Mouse (Mus musculus): ENCODE results near the gene Pcbp3. TPM values are rescaled to one million over a fixed set of nuclear protein-coding genes. Genes with fewer than 3 reads are reported as not detected.
A peak's percentile ranks its signal among the peaks of the same experiment; 100 is the strongest.

Gene Pcbp3
- polyA plus RNA-seq, 1 experiment from 2014 or later = 146 TPM

- Histone ChIP-seq H3K27me3 (no peaks in the 10 kb centered on the region), H3K4me1 (replicated peaks) (peaks cover 21% of the 10 kb centered on the region), H3K27ac (replicated peaks) (no peak overlapping the region), H3K9ac (no peak overlapping the region), H3K9me3 (no peaks in the 10 kb centered on the region), H3K4me2 (no peak overlapping the region), H3K4me3 (no peak overlapping the region), H3K36me3 (no peaks in the 10 kb centered on the region)
- no peak for ATAC-seq (ENCODE audit: low read depth)
- WGBS = 90% methylated on average over 5 of the region's 5 CpGs
Measured at GRCm38 (mm10) chr10:76874879-76875278, 86.8 kb downstream of the Pcbp3 start.

GRCm38 (mm10) chr10:76874398-76874797 lies 87.3 kb downstream of the Pcbp3 start:
- WGBS = 89% methylated on average over 1 of the region's 1 CpGs
- H3K27ac ChIP-seq (replicated peaks) = peak overlapping the region; percentile 62

GRCm38 (mm10) chr10:76873948-76874347 lies 87.7 kb downstream of the Pcbp3 start:
- Histone ChIP-seq H3K4me1 (replicated peaks) (peaks cover 21% of the 10 kb centered on the region), H3K9ac (no peak overlapping the region), H3K27ac (replicated peaks) (peak overlapping the region; percentile 62), H3K4me3 (no peak overlapping the region), H3K27me3 (no peaks in the 10 kb centered on the region), H3K4me2 (no peak overlapping the region), H3K36me3 (no peaks in the 10 kb centered on the region), H3K9me3 (no peaks in the 10 kb centered on the region)
- ATAC-seq (ENCODE audit: low read depth) = no peak
- WGBS = 64% methylated on average over 10 of the region's 10 CpGs

More at GRCm38 (mm10) chr10:76874398-76874797, 87.3 kb downstream of the Pcbp3 start:
- peaks cover 21% of the 10 kb centered on the region for H3K4me1 ChIP-seq (replicated peaks)
- H3K4me2 ChIP-seq = no peak overlapping the region
- no peaks in the 10 kb centered on the region for H3K9me3 ChIP-seq
- no peaks in the 10 kb centered on the region for H3K27me3 ChIP-seq
- H3K9ac ChIP-seq = no peak overlapping the region
- ATAC-seq (ENCODE audit: low read depth) = no peak
- no peaks in the 10 kb centered on the region for H3K36me3 ChIP-seq
- no peak overlapping the region for H3K4me3 ChIP-seq

GRCm38 (mm10) chr10:76872736-76873135 lies 89.0 kb downstream of the Pcbp3 start:
- 88% methylated on average over 8 of the region's 8 CpGs for WGBS
- ATAC-seq (ENCODE audit: low read depth) = no peak

GRCm38 (mm10) chr10:76865936-76866335 lies 95.8 kb downstream of the Pcbp3 start:
- Histone ChIP-seq H3K4me3 (no peak overlapping the region), H3K4me1 (replicated peaks) (0 out of 2 replicates have a peak, but pooled peaks cover 8% of the 10 kb centered on the region), H3K27ac (replicated peaks) (no peak overlapping the region), H3K36me3 (no peaks in the 10 kb centered on the region), H3K9me3 (no peaks in the 10 kb centered on the region), H3K27me3 (no peaks in the 10 kb centered on the region), H3K4me2 (no peak overlapping the region), H3K9ac (no peak overlapping the region)
- ATAC-seq (ENCODE audit: low read depth) = no peak

More at GRCm38 (mm10) chr10:76872736-76873135, 89.0 kb downstream of the Pcbp3 start:
- Histone ChIP-seq H3K27me3 (no peaks in the 10 kb centered on the region), H3K4me3 (no peak overlapping the region), H3K36me3 (no peaks in the 10 kb centered on the region), H3K27ac (replicated peaks) (no peak overlapping the region), H3K9me3 (no peaks in the 10 kb centered on the region), H3K4me1 (replicated peaks) (peaks cover 21% of the 10 kb centered on the region), H3K9ac (no peak overlapping the region), H3K4me2 (no peak overlapping the region)

GRCm38 (mm10) chr10:76860998-76861397 lies 100.7 kb downstream of the Pcbp3 start:
- 71% methylated on average over 3 of the region's 3 CpGs for WGBS

GRCm38 (mm10) chr10:76859355-76860127 lies 102.1 kb downstream of the Pcbp3 start:
- H3K4me2 ChIP-seq = no peak overlapping the region
- no peaks in the 10 kb centered on the region for H3K36me3 ChIP-seq
- no peak overlapping the region for H3K4me3 ChIP-seq
- no peaks in the 10 kb centered on the region for H3K27me3 ChIP-seq
- H3K27ac ChIP-seq (replicated peaks) = peak overlapping the region; percentile 30; the same call in 1 of the 2 replicates
- WGBS = 63% methylated on average over 12 of the region's 12 CpGs
- H3K9me3 ChIP-seq = no peaks in the 10 kb centered on the region
- H3K4me1 ChIP-seq (replicated peaks) = peaks cover 28% of the 10 kb centered on the region
- peak; percentile 52; the same call in 1 of the 2 replicates for ATAC-seq (ENCODE audit: low read depth)
- H3K9ac ChIP-seq = no peak overlapping the region

More at GRCm38 (mm10) chr10:76860998-76861397, 100.7 kb downstream of the Pcbp3 start:
- Histone ChIP-seq H3K36me3 (no peaks in the 10 kb centered on the region), H3K27ac (replicated peaks) (no peak overlapping the region), H3K4me1 (replicated peaks) (peaks cover 28% of the 10 kb centered on the region), H3K27me3 (no peaks in the 10 kb centered on the region), H3K4me3 (no peak overlapping the region), H3K9ac (no peak overlapping the region), H3K9me3 (no peaks in the 10 kb centered on the region), H3K4me2 (no peak overlapping the region)
- no peak for ATAC-seq (ENCODE audit: low read depth)

GRCm38 (mm10) chr10:76857879-76858278 lies 103.8 kb downstream of the Pcbp3 start:
- no peak overlapping the region for H3K27ac ChIP-seq (replicated peaks)
- no peaks in the 10 kb centered on the region for H3K36me3 ChIP-seq
- ATAC-seq (ENCODE audit: low read depth) = no peak
- H3K4me2 ChIP-seq = no peak overlapping the region
- H3K4me1 ChIP-seq (replicated peaks) = peaks cover 28% of the 10 kb centered on the region
- H3K9me3 ChIP-seq = no peaks in the 10 kb centered on the region
- no peak overlapping the region for H3K9ac ChIP-seq
- no peak overlapping the region for H3K4me3 ChIP-seq
- WGBS = 88% methylated on average over 2 of the region's 2 CpGs
- no peaks in the 10 kb centered on the region for H3K27me3 ChIP-seq

GRCm38 (mm10) chr10:76846480-76846879 lies 115.2 kb downstream of the Pcbp3 start:
- no peaks in the 10 kb centered on the region for H3K36me3 ChIP-seq
- H3K27ac ChIP-seq (replicated peaks) = no peak overlapping the region
- no peak overlapping the region for H3K4me3 ChIP-seq
- no peaks in the 10 kb centered on the region for H3K9me3 ChIP-seq
- 88% methylated on average over 5 of the region's 5 CpGs for WGBS
- no peak overlapping the region for H3K9ac ChIP-seq
- H3K27me3 ChIP-seq = no peaks in the 10 kb centered on the region
- no peak for ATAC-seq (ENCODE audit: low read depth)
- H3K4me2 ChIP-seq = no peak overlapping the region
- H3K4me1 ChIP-seq (replicated peaks) = 0 out of 2 replicates have a peak, but pooled peaks cover 4% of the 10 kb centered on the region

- Histone ChIP-seq H3K4me1 (replicated peaks) (0 out of 2 replicates have a peak, but pooled peaks cover 4% of the 10 kb centered on the region), H3K9me3 (no peaks in the 10 kb centered on the region), H3K4me3 (no peak overlapping the region), H3K27ac (replicated peaks) (no peak overlapping the region; the same call in 1 of the 2 replicates), H3K36me3 (no peaks in the 10 kb centered on the region), H3K27me3 (no peaks in the 10 kb centered on the region), H3K9ac (no peak overlapping the region), H3K4me2 (no peak overlapping the region)
- WGBS = 86% methylated on average over 4 of the region's 4 CpGs
- ATAC-seq (ENCODE audit: low read depth) = no peak
Measured at GRCm38 (mm10) chr10:76844901-76845300, 116.8 kb downstream of the Pcbp3 start.

GRCm38 (mm10) chr10:76844365-76844764 lies 117.3 kb downstream of the Pcbp3 start:
- H3K9me3 ChIP-seq = no peaks in the 10 kb centered on the region
- no peaks in the 10 kb centered on the region for H3K27me3 ChIP-seq
- no peak overlapping the region for H3K27ac ChIP-seq (replicated peaks)
- H3K36me3 ChIP-seq = no peaks in the 10 kb centered on the region
- no peak overlapping the region for H3K9ac ChIP-seq
- 0 out of 2 replicates have a peak, but pooled peaks cover 4% of the 10 kb centered on the region for H3K4me1 ChIP-seq (replicated peaks)
- no peak overlapping the region for H3K4me2 ChIP-seq
- 67% methylated on average over 3 of the region's 3 CpGs for WGBS
- no peak overlapping the region for H3K4me3 ChIP-seq
- ATAC-seq (ENCODE audit: low read depth) = no peak

GRCm38 (mm10) chr10:76842087-76842486 lies 119.6 kb downstream of the Pcbp3 start:
- no peaks in the 10 kb centered on the region for H3K4me1 ChIP-seq (replicated peaks)
- H3K27ac ChIP-seq (replicated peaks) = no peak overlapping the region
- H3K4me3 ChIP-seq = no peak overlapping the region
- no peak overlapping the region for H3K9ac ChIP-seq
- H3K4me2 ChIP-seq = no peak overlapping the region
- WGBS = 92% methylated on average over 3 of the region's 3 CpGs
- ATAC-seq (ENCODE audit: low read depth) = no peak
- H3K9me3 ChIP-seq = no peaks in the 10 kb centered on the region
- H3K36me3 ChIP-seq = no peaks in the 10 kb centered on the region
- H3K27me3 ChIP-seq = no peaks in the 10 kb centered on the region

Measured in neural tube, embryonic 13.5 days (tissue).